Mouse (Mus musculus) mouse embryonic stem cell (cell line): ENCODE measurements around the gene Dad1.

ENCODE experiments used
- in situ Hi-C, 2 experiments: fragments of 300-500 bp; cut with MboI; formaldehyde crosslinking; loops; 1 replicate in 1 of 2; 3 replicates in 1 of 2; pipeline ENCODE4 v1.14.3; 2019 to 2020; ENCODE audit warnings: low sequenced_read_pairs in 2 of 2, low pct_unique_long_range_greater_than_20kb in 1 of 2, mixed read lengths in 1 of 2; ENCODE audit not compliant: unreplicated experiment in 1 of 2

Dad1 gene

DNA sequence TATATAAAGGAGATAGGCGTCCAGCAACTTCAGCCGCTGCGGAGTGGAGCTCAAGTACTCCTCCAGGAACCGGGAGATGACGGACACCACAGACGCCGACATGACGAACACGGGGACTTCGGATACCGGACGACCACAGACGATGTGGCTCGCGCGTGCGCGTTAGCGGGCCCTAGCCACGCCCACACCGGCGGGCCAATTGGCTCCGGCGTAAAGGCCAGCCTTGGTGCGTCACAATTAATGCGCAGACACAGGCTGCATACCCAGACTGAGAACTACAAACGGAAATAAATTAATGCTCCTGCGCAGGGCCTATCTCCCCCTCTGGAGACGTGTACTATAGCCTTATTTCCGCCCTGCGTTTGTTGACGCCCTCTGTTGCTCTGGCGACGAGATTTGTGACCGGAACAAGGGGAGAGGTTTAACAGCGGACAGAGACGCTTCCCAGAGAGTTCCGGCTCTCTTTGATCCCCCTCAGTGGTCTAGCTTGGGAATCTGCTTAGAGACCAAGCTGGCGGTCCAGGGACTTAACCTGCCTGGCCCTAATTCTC, at the start of gene Dad1, which contains the start of gene Abhd4:
Gene Dad1 (minus strand): TSS at position 364 of the 551 bp plus-strand sequence.
Gene Abhd4 (plus strand): TSS at position 448 of the 551 bp plus-strand sequence.
- in situ Hi-C loops: no loop called here

- in situ Hi-C loops: no loop called here
Observed at GRCm38 (mm10) chr14:54300676-54301075, 46.8 kb upstream of the Dad1 start.

GRCm38 (mm10) chr14:54300136-54300535, 46.2 kb upstream of the Dad1 start:
- in situ Hi-C loops: no loop called here

- in situ Hi-C loops: no loop called here
Observed at GRCm38 (mm10) chr14:54284839-54285238, 30.9 kb upstream of the Dad1 start, which contains the start of gene Olfr49. TSS of gene Olfr49 (minus strand) at chr14:54284939.

- in situ Hi-C loops: no loop called here
Observed at GRCm38 (mm10) chr14:54276446-54276845, 22.5 kb upstream of the Dad1 start.

DNA sequence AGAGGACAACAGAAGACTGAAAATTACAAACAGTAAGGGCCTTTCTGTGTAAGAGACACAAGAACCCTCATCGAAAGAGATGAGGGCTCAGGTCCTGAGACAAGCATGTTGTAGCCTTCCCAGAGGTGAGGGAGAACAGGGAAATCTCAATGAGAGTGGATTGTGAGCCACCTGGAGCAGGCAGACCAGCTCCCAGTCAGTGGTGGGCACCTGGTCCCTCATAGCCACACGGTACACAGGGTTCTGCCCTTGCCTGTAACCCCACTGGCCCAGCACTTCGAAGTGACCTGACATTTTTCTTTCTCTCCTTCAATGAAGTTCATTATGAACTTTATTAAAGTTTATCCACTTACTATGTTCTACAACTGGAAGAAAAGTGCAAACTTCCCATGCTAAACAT, 18.8 kb upstream of the Dad1 start:
- in situ Hi-C loops: no loop called here

GRCm38 (mm10) chr14:54271976-54272606, 18.2 kb upstream of the Dad1 start:
- in situ Hi-C loops: no loop called here

GRCm38 (mm10) chr14:54270413-54270812, 16.5 kb upstream of the Dad1 start:
- in situ Hi-C loops: no loop called here

DNA sequence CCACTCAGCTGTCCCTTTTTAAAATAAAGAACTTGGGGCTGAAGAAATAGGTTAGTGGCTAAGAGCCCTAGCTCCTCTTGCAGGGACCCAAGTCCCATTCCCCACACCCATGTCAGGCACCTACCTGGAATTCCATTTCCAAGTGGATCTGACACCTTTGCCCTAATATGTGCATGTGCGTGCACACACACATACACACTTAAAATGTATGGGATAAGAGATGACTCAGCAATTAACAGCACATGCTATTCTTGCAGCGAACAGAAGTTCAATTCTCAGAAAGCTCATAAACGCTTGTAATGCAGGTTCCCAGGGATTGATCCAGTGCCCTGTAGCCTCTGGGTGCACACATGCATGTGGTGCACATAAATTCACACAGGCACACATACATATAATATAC, 15.7 kb upstream of the Dad1 start:
- in situ Hi-C loops: loop anchor here in 1 of 2 experiments (10.0 kb wide), 1 partner anchor 55 kb away; no protein-coding TSS in a partner anchor

DNA sequence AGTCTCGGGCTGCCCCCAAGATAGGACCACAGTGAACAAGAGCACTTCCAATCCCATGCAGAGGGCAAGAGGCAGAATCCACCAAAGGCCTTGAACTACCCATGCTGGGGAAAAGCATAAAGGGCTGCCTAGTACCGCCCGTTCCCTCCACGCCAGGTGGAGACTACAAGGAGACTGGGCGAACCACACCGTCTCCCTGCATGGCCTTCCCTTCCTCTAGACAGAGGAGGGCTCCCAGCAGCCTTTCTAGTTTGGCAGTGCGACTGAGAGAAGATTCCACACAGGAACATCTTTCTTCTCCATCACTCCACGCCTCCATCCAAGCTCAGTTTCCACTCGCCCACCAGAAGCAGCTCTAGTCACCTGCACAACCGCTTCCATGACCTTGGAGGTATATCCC, 14.1 kb upstream of the Dad1 start:
- in situ Hi-C loops: loop anchor here in 1 of 2 experiments (10.0 kb wide), 1 partner anchor 57 kb away; no protein-coding TSS in a partner anchor

DNA sequence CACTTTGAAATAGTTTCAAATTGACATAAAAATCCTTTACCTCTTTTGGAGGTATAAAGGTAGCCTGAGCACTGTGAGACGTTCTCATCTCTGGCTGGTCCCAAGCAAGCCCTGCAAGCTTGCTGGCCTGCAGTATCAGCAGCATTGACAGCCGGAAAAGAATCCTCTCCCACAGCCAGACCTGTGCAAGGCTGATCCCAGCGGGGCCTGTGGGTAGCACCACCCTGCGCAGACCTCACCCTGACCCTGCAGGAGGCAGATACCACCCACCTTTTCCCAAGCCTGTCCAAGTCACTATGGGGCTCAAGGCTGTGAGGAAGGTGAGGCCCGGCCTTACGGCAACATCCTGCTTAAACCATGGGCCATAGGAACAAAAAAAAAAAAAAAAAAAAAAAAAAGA, 12.0 kb upstream of the Dad1 start:
- in situ Hi-C loops: loop anchor here in 1 of 2 experiments (10.0 kb wide), 1 partner anchor 59 kb away; no protein-coding TSS in a partner anchor

DNA sequence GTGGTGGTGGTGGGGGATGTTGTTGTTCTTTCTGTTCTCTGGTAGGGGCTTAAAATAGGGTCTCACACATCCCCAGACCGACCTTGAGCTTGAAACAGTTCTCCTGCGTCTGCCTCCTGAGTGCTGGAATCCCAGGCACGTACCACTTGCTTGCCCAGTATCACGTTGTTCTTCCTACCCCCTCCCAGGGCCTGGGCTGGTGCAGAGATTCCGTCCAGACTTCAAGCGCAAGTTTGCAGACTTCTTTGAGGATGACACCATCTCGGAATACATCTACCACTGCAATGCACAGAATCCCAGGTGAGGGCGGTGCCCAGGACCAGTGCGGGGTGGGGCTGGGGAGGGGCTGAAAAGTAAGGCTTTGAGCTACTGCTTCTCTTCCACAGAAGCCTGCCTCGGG, 11.2 kb upstream of the Dad1 start:
- in situ Hi-C loops: loop anchor here in 1 of 2 experiments (10.0 kb wide), 1 partner anchor 60 kb away; no protein-coding TSS in a partner anchor

- in situ Hi-C loops: loop anchor here in 1 of 2 experiments (10.0 kb wide), 1 partner anchor 61 kb away; no protein-coding TSS in a partner anchor
Observed at GRCm38 (mm10) chr14:54264231-54264630, 10.3 kb upstream of the Dad1 start.

DNA sequence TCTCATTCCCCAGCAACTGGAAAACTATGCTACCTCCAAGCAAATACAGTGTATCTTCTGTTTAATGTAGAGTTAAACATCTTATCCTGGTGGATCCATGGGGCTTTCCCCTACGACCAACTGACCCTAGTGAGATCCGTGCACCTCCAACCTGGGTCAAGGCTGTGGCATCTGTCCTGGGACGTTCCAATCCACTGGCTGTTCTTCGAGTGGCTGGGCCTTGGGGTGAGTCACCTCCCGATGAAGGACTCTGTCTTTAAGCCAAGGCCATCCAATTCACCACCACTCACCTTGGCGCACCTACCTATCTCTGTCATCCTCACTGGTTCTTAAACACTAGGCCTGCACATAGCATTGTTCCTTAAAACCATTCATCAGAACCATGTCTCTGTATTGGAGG, 9.2 kb upstream of the Dad1 start:
- in situ Hi-C loops: loop anchor here in 1 of 2 experiments (10.0 kb wide), 1 partner anchor 62 kb away; no protein-coding TSS in a partner anchor

DNA sequence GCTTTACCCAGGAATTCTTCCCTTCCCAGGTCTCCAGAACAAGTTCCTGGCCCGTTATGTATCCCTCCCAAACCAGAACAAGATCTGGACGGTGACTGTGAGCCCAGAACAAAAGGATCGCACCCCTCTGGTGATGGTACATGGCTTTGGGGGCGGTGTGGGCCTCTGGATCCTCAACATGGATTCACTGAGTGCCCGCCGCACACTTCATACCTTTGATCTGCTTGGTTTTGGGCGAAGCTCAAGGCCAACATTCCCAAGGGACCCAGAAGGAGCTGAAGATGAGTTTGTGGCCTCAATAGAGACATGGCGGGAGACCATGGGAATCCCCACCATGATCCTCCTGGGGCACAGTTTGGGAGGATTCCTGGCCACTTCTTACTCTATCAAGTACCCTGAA, 8.7 kb upstream of the Dad1 start:
- in situ Hi-C loops: loop anchor here in 1 of 2 experiments (10.0 kb wide), 1 partner anchor 62 kb away; no protein-coding TSS in a partner anchor

- in situ Hi-C loops: loop anchor here in 1 of 2 experiments (10.0 kb wide), 1 partner anchor 63 kb away; no protein-coding TSS in a partner anchor
Observed at GRCm38 (mm10) chr14:54261386-54261785, 7.5 kb upstream of the Dad1 start.

DNA sequence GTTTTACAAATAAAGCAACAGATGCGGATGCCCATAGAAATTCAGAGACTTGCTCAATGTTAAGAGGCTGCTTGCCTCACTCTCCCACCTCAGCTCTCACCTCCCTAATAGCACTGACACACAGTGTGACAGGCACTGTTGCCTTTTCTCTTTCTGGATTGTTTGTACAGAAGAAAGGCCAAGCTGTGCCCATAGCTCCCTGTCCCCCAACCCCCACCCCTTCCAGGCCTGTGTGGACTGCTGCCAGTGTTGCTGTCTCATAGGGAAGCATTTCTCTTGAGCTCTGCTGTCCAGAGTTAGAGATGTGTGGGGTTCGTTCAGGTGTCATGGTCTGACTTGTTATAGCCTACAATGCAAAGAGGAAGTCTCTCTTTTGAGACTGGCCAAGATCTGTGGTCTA, 6.3 kb upstream of the Dad1 start:
- in situ Hi-C loops: loop anchor here in 1 of 2 experiments (10.0 kb wide), 1 partner anchor 65 kb away; no protein-coding TSS in a partner anchor

GRCm38 (mm10) chr14:54259722-54260085, 5.8 kb upstream of the Dad1 start:
- in situ Hi-C loops: loop anchor here in 1 of 2 experiments (10.0 kb wide), 1 partner anchor 65 kb away; no protein-coding TSS in a partner anchor

DNA sequence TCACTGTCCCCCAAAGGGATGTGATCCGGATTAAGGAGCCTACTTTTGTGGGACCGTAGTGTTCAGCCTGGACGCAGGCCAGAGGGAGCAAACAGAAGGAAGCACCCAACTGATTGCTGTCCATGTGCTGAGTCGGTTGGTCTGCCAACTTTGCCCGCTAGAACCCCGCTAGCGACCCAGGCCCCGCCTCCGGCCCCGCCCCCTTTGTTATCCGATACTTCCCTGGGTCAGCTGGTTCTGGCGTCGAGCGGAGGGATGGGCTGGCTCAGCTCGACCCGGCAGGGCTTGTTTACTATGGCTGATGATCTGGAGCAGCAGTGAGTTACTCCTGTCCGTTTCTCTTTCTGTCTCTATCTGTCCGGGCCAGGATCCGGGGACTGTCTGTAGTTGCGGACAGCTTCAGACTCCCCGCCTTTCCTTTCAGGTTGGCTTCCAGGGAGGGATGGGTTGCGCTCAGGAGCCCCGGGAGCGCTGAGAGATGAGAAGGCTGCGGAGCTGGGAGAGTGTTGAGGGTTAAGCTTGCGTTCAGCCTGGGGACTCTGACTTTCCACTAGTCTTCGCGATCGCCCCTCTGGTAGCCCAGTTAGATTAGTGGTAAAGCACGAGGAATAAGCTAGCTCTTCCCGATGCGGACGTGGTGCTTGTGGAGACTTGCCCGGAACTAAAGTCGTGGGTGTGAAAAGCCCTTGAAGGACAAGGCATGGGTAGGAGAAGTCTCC, 5.3 kb upstream of the Dad1 start:
- in situ Hi-C loops: no loop called here
